Mouse (Mus musculus): ENCODE results near the gene Pheta1.

- TF ChIP-seq POLR2A (IDR thresholded peaks at IDR 0.05; ENCODE audit: borderline replicate concordance, insufficient read depth, low read length): no peak
- no peak for TF ChIP-seq CTCF (IDR thresholded peaks at IDR 0.05; ENCODE audit: borderline replicate concordance, insufficient read depth, low read depth, low read length)
Measured at GRCm38 (mm10) chr5:121828491-121829432, 20.0 kb upstream of the Pheta1 start.
